Mouse (Mus musculus) limb, embryonic 10.5 days (tissue): Measurements from ENCODE around the gene Arg2. TPM values are rescaled to one million over a fixed set of nuclear protein-coding genes. Genes with fewer than 3 reads are reported as not detected.

Source experiments
- DNase-seq: peaks from one replicate; pipeline ENCODE4 v3.0.0-alpha.2; 2017; ENCODE audit warnings: low spot score
- H3K27ac ChIP-seq: fragments of 300-500 bp; sonication (generic); 2 replicates; pipeline ENCODE4 v1.5.1; 2016; ENCODE audit warnings: mild to moderate bottlenecking
- H3K27me3 ChIP-seq: fragments of 300-500 bp; sonication (generic); 2 replicates; pipeline ENCODE4 v1.6.1; 2016; ENCODE audit warnings: low read depth, mild to moderate bottlenecking; ENCODE audit not compliant: poor library complexity, severe bottlenecking
- H3K36me3 ChIP-seq: fragments of 300-500 bp; sonication (generic); 2 replicates; pipeline ENCODE4 v1.6.1; 2016; ENCODE audit warnings: mild to moderate bottlenecking, moderate library complexity
- H3K4me1 ChIP-seq: fragments of 300-500 bp; sonication (generic); 2 replicates; pipeline ENCODE4 v1.6.1; 2016
- H3K4me3 ChIP-seq: fragments of 300-500 bp; sonication (generic); 2 replicates; pipeline ENCODE4 v1.5.1; 2016; ENCODE audit warnings: mild to moderate bottlenecking, moderate library complexity
- H3K9me3 ChIP-seq: fragments of 300-500 bp; sonication (generic); replicated peaks from 2 replicates; pipeline ENCODE4 v1.6.1; 2016; ENCODE audit warnings: mild to moderate bottlenecking
- WGBS: fragments of 180-500 bp; shearing (Covaris S2); methylation state at CpG from one replicate; pipeline ENCODE4 v1.1.7; 2016; 5-methylcytosine and 5-hydroxymethylcytosine counted together
- polyA plus RNA-seq: library from polyadenylated mRNA; unstranded; fragments of >200 nt; fragmentation: Nextera tagmentation; extraction: Ambion mirVana; gene quantifications from 2 replicates; pipeline ENCODE4 v1.2.1, GENCODE M21; 2016

The Arg2 gene
- polyA plus RNA-seq = 0.20 and 0.26 TPM in 2 replicates

- H3K27ac ChIP-seq = no peak within 1 kb of the TSS
Measured at GRCm38 (mm10) chr12:79130299-79131177, at the start of gene Arg2. Arg2 (plus strand) TSS chr12:79130777.

GRCm38 (mm10) chr12:79089182-79089812, 41.3 kb upstream of the Arg2 start, which contains the start of gene Pigh:
Pigh (minus strand) TSS chr12:79089651.
- H3K4me3 ChIP-seq = peak within 1 kb of the TSS; percentile 69
- under 1% methylated on average over 53 of the region's 53 CpGs for WGBS
- peak; percentile 91 for DNase-seq
- no peaks in the 10 kb centered on the region for H3K27me3 ChIP-seq
- H3K27ac ChIP-seq = peak within 1 kb of the TSS; percentile 93
- peaks cover 19% of the 10 kb centered on the region for H3K36me3 ChIP-seq
- H3K9me3 ChIP-seq = no peaks in the 10 kb centered on the region
- H3K4me1 ChIP-seq = peaks cover 18% of the 10 kb centered on the region

More at GRCm38 (mm10) chr12:79130299-79131177, at the start of gene Arg2:
- no peaks in the 10 kb centered on the region for H3K9me3 ChIP-seq
- peaks cover 59% of the 10 kb centered on the region for H3K27me3 ChIP-seq
- no peaks in the 10 kb centered on the region for H3K36me3 ChIP-seq
- DNase-seq = peak; percentile 82
- H3K4me3 ChIP-seq = peak within 1 kb of the TSS; percentile 57
- under 1% methylated on average over 47 of the region's 47 CpGs for WGBS
- peaks cover 12% of the 10 kb centered on the region for H3K4me1 ChIP-seq

- Histone ChIP-seq H3K36me3 (no peaks in the 10 kb centered on the region), H3K27me3 (no peaks in the 10 kb centered on the region), H3K9me3 (no peaks in the 10 kb centered on the region), H3K27ac (no peak overlapping the region), H3K4me1 (peaks cover 9% of the 10 kb centered on the region), H3K4me3 (no peak overlapping the region)
- DNase-seq = peak; percentile 33
- 56% methylated on average over 4 of the region's 4 CpGs for WGBS
Measured at GRCm38 (mm10) chr12:79092569-79092968, 38.0 kb upstream of the Arg2 start.

GRCm38 (mm10) chr12:79097106-79097752, 33.3 kb upstream of the Arg2 start:
- Histone ChIP-seq H3K36me3 (no peaks in the 10 kb centered on the region), H3K4me3 (no peak overlapping the region), H3K4me1 (peaks cover 9% of the 10 kb centered on the region; the same call in 1 of the 2 replicates), H3K27me3 (no peaks in the 10 kb centered on the region), H3K27ac (no peak overlapping the region), H3K9me3 (no peaks in the 10 kb centered on the region)
- 62% methylated on average over 3 of the region's 3 CpGs for WGBS
- peak; percentile 37 for DNase-seq

GRCm38 (mm10) chr12:79103773-79104172, 26.8 kb upstream of the Arg2 start:
- H3K27me3 ChIP-seq = no peaks in the 10 kb centered on the region
- H3K36me3 ChIP-seq = no peaks in the 10 kb centered on the region
- no peak overlapping the region for H3K4me3 ChIP-seq
- DNase-seq = no peak
- no peaks in the 10 kb centered on the region for H3K9me3 ChIP-seq
- H3K4me1 ChIP-seq = peaks cover 3% of the 10 kb centered on the region; the same call in 1 of the 2 replicates
- no peak overlapping the region for H3K27ac ChIP-seq
- 80% methylated on average over 3 of the region's 3 CpGs for WGBS

GRCm38 (mm10) chr12:79104544-79104943, 26.0 kb upstream of the Arg2 start:
- Histone ChIP-seq H3K9me3 (no peaks in the 10 kb centered on the region), H3K27me3 (no peaks in the 10 kb centered on the region), H3K4me1 (peaks cover 3% of the 10 kb centered on the region; the same call in 1 of the 2 replicates), H3K27ac (no peak overlapping the region), H3K4me3 (no peak overlapping the region), H3K36me3 (no peaks in the 10 kb centered on the region)
- WGBS = 64% methylated on average over 2 of the region's 2 CpGs
- DNase-seq = no peak

- Histone ChIP-seq H3K27ac (no peak overlapping the region), H3K4me3 (no peak overlapping the region), H3K27me3 (no peaks in the 10 kb centered on the region), H3K36me3 (no peaks in the 10 kb centered on the region), H3K4me1 (peaks cover 3% of the 10 kb centered on the region; the same call in 1 of the 2 replicates), H3K9me3 (no peaks in the 10 kb centered on the region)
- DNase-seq = no peak
- 93% methylated on average over 5 of the region's 5 CpGs for WGBS
Measured at GRCm38 (mm10) chr12:79105312-79105711, 25.3 kb upstream of the Arg2 start.

GRCm38 (mm10) chr12:79118991-79119390, 11.6 kb upstream of the Arg2 start:
- no peak overlapping the region for H3K27ac ChIP-seq
- WGBS = 93% methylated on average over 4 of the region's 4 CpGs
- H3K9me3 ChIP-seq = no peaks in the 10 kb centered on the region
- no peaks in the 10 kb centered on the region for H3K27me3 ChIP-seq
- H3K4me1 ChIP-seq = no peaks in the 10 kb centered on the region
- no peak overlapping the region for H3K4me3 ChIP-seq
- DNase-seq = no peak
- H3K36me3 ChIP-seq = no peaks in the 10 kb centered on the region

- Histone ChIP-seq H3K27ac (no peak overlapping the region), H3K27me3 (no peaks in the 10 kb centered on the region), H3K36me3 (no peaks in the 10 kb centered on the region), H3K9me3 (no peaks in the 10 kb centered on the region), H3K4me3 (no peak overlapping the region), H3K4me1 (no peaks in the 10 kb centered on the region)
- no peak for DNase-seq
- WGBS = 41% methylated on average over 3 of the region's 3 CpGs
Measured at GRCm38 (mm10) chr12:79122820-79123219, 7.8 kb upstream of the Arg2 start.

- Histone ChIP-seq H3K27ac (no peak overlapping the region), H3K9me3 (no peaks in the 10 kb centered on the region), H3K4me1 (peaks cover 12% of the 10 kb centered on the region), H3K36me3 (no peaks in the 10 kb centered on the region), H3K4me3 (peak overlapping the region; percentile 57), H3K27me3 (peaks cover 59% of the 10 kb centered on the region)
- peak; percentile 52 for DNase-seq
- WGBS = under 1% methylated on average over 22 of the region's 22 CpGs
Measured at GRCm38 (mm10) chr12:79131178-79131675, 650 bp downstream of the Arg2 start.

- peaks cover 12% of the 10 kb centered on the region for H3K4me1 ChIP-seq
- H3K9me3 ChIP-seq = no peaks in the 10 kb centered on the region
- WGBS = 34% methylated on average over 5 of the region's 5 CpGs
- peaks cover 59% of the 10 kb centered on the region for H3K27me3 ChIP-seq
- H3K27ac ChIP-seq = no peak overlapping the region
- no peak for DNase-seq
- H3K4me3 ChIP-seq = peak overlapping the region; percentile 57; the same call in 1 of the 2 replicates
- H3K36me3 ChIP-seq = no peaks in the 10 kb centered on the region
Measured at GRCm38 (mm10) chr12:79131706-79132460, 1.3 kb downstream of the Arg2 start.

- H3K27me3 ChIP-seq = peaks cover 56% of the 10 kb centered on the region
- H3K27ac ChIP-seq = no peak overlapping the region
- H3K4me3 ChIP-seq = no peak overlapping the region
- no peak for DNase-seq
- H3K36me3 ChIP-seq = no peaks in the 10 kb centered on the region
- H3K9me3 ChIP-seq = no peaks in the 10 kb centered on the region
- peaks cover 12% of the 10 kb centered on the region for H3K4me1 ChIP-seq
- WGBS = 56% methylated on average over 8 of the region's 8 CpGs
Measured at GRCm38 (mm10) chr12:79134676-79135075, 4.1 kb downstream of the Arg2 start.
